Mouse (Mus musculus): ENCODE results near the gene Gm12569.

Gm12569 gene

GRCm38 (mm10) chr11:51220308-51220707 lies at the start of gene Gm12569:
Gene Gm12569, plus strand, starts transcription at chr11:51220473.
- in situ Hi-C loops (cut with MboI) = no loop called here

- in situ Hi-C loops (cut with MboI) = no loop called here
Observed at GRCm38 (mm10) chr11:51202726-51203125, 17.5 kb upstream of the Gm12569 start.

- in situ Hi-C loops (cut with MboI) = no loop called here
Observed at GRCm38 (mm10) chr11:51207758-51208157, 12.5 kb upstream of the Gm12569 start.

GRCm38 (mm10) chr11:51211426-51211825 lies 8.8 kb upstream of the Gm12569 start:
- in situ Hi-C loops (cut with MboI) = no loop called here

- in situ Hi-C loops (cut with MboI) = no loop called here
Observed at GRCm38 (mm10) chr11:51214021-51214420, 6.3 kb upstream of the Gm12569 start.

- in situ Hi-C loops (cut with MboI) = no loop called here
Observed at GRCm38 (mm10) chr11:51219396-51219980, 785 bp upstream of the Gm12569 start.

- in situ Hi-C loops (cut with MboI) = no loop called here
Observed at GRCm38 (mm10) chr11:51227104-51227503, 6.8 kb downstream of the Gm12569 start.

GRCm38 (mm10) chr11:51234626-51235025 lies 14.4 kb downstream of the Gm12569 start:
- in situ Hi-C loops (cut with MboI) = no loop called here

- in situ Hi-C loops (cut with MboI) = no loop called here
Observed at GRCm38 (mm10) chr11:51242897-51243296, 22.6 kb downstream of the Gm12569 start.

GRCm38 (mm10) chr11:51257006-51257405 lies 36.7 kb downstream of the Gm12569 start:
- in situ Hi-C loops (cut with MboI) = loop anchor here (25.0 kb wide), 1 partner anchor 1130 kb away; the partner anchor contains the start of gene 9530068E07Rik

- in situ Hi-C loops (cut with MboI) = loop anchor here (25.0 kb wide), 1 partner anchor 1126 kb away; the partner anchor contains the start of gene 9530068E07Rik
Observed at GRCm38 (mm10) chr11:51261680-51262219, 41.5 kb downstream of the Gm12569 start, which contains the start of gene Clk4. Gene Clk4, plus strand, starts transcription at chr11:51261730.

- in situ Hi-C loops (cut with MboI) = loop anchor here (25.0 kb wide), 1 partner anchor 1125 kb away; the partner anchor contains the start of gene 9530068E07Rik
Observed at GRCm38 (mm10) chr11:51262342-51263285, 42.3 kb downstream of the Gm12569 start, which contains the start of gene BC049762. Gene BC049762, minus strand, starts transcription at chr11:51263046.

GRCm38 (mm10) chr11:51263286-51263831 lies 43.1 kb downstream of the Gm12569 start:
- in situ Hi-C loops (cut with MboI) = loop anchor here (25.0 kb wide), 1 partner anchor 1124 kb away; the partner anchor contains the start of gene 9530068E07Rik

- in situ Hi-C loops (cut with MboI) = loop anchor here (25.0 kb wide), 1 partner anchor 1123 kb away; the partner anchor contains the start of gene 9530068E07Rik
Observed at GRCm38 (mm10) chr11:51264352-51264751, 44.1 kb downstream of the Gm12569 start.

- in situ Hi-C loops (cut with MboI) = loop anchor here (25.0 kb wide), 1 partner anchor 1122 kb away; the partner anchor contains the start of gene 9530068E07Rik
Observed at GRCm38 (mm10) chr11:51265326-51265725, 45.1 kb downstream of the Gm12569 start.

GRCm38 (mm10) chr11:51274418-51274817 lies 54.1 kb downstream of the Gm12569 start:
- in situ Hi-C loops (cut with MboI) = loop anchor here (25.0 kb wide), 1 partner anchor 1113 kb away; the partner anchor contains the start of gene 9530068E07Rik
